ENCODE assay signal across 7 mouse cellular contexts in genomic region chr10:19094297-19094696, GRCm38 (mm10).
A peak's percentile ranks its signal among the peaks of the same experiment; 100 is the strongest.
DNase-seq lines count a peak whose midpoint lies in the region; ATAC-seq and TF ChIP-seq lines count a peak whose summit lies in the region.

No protein-coding gene starts in this region.

- ATAC-seq in hematopoietic stem cell, adult 5-6 weeks (replicated peaks in 1 of 2; ENCODE audit: insufficient read depth in 1 of 2, low FRiP score in 2 of 2, low TSS enrichment in 1 of 2, low read depth in 1 of 2, poor library complexity in 2 of 2, severe bottlenecking in 2 of 2), result peak; percentile 99
- 0 out of 2 replicates have a peak, but pooled peaks have one; percentile 40 for ATAC-seq in liver, embryonic 12.5 days

- H3K4me3 ChIP-seq in liver, embryonic 12.5 days, result no peak overlapping the region
- no peak overlapping the region for H3K4me3 ChIP-seq in cerebellum, adult 2 months (replicated peaks; ENCODE audit: insufficient read depth, low read depth, low read length)

- no peak overlapping the region for H3K27ac ChIP-seq in liver, embryonic 12.5 days
- no peak overlapping the region for H3K27ac ChIP-seq in cerebellum, adult 2 months (ENCODE audit: insufficient read depth, low read length)

- H3K27me3 ChIP-seq in liver, embryonic 12.5 days (replicated peaks), result no peaks in the 10 kb centered on the region
- no peaks in the 10 kb centered on the region for H3K27me3 ChIP-seq in cerebellum, adult 2 months (ENCODE audit: control insufficient read depth, insufficient read depth, low read length)

- TF ChIP-seq CTCF in cerebellum, adult 2 months (IDR thresholded peaks at IDR 0.05; ENCODE audit: borderline replicate concordance, insufficient read depth, low read depth, low read length), result no peak

- peaks cover 9% of the 10 kb centered on the region; the same call in 1 of the 2 replicates for H3K4me1 ChIP-seq in liver, embryonic 12.5 days
- H3K4me1 ChIP-seq in cerebellum, adult 2 months (ENCODE audit: control insufficient read depth, insufficient read depth, low read length), result no peaks in the 10 kb centered on the region

- TF ChIP-seq POLR2A in cerebellum, adult 2 months (IDR thresholded peaks at IDR 0.05; ENCODE audit: borderline replicate concordance, insufficient read depth, low read length), result no peak

- DNase-seq in urinary bladder, postnatal 14 days (ENCODE audit: low spot score), result peak; percentile 62
- no peak for DNase-seq in urinary bladder, postnatal 4 days (ENCODE audit: low spot score in 2 of 2)
- DNase-seq in brain, adult 2 months (ENCODE audit: low read depth, low spot score), result peak; percentile 55
- peak; percentile 8 for DNase-seq in right cerebral cortex, postnatal 25 days
- no peak for DNase-seq in cerebellum, adult 2 months

- no peaks in the 10 kb centered on the region for H3K9me3 ChIP-seq in liver, embryonic 12.5 days (replicated peaks)

- no peak overlapping the region for H3K4me2 ChIP-seq in liver, embryonic 12.5 days

- H3K36me3 ChIP-seq in liver, embryonic 12.5 days, result no peaks in the 10 kb centered on the region

- no peak overlapping the region for H3K9ac ChIP-seq in liver, embryonic 12.5 days

- WGBS in liver, embryonic 12.5 days (ENCODE audit: insufficient replicate concordance), result 10% methylated on average over 8 of the region's 8 CpGs
- WGBS in cerebellum, adult 2 months, result 48% methylated on average over 8 of the region's 8 CpGs

Comparison
In these comparisons a context has a peak if more than half of its experiments do, and no peak if none do; other contexts are left out.
1. DNase-seq: peak in urinary bladder, postnatal 14 days (single experiment), brain, adult 2 months (single experiment) and right cerebral cortex, postnatal 25 days (single experiment); none in urinary bladder, postnatal 4 days (0 of 2) and cerebellum, adult 2 months (0 of 2).